Mouse (Mus musculus) v-Abl transformed pro-B cells (cell line): ENCODE results near the gene Ap1g2.

Experiments
- in situ Hi-C, 2 experiments: fragments of 400-800 bp; cut with MboI; formaldehyde crosslinking; loops; one replicate each; pipeline ENCODE4 v1.15.1; 2025; ENCODE audit not compliant: unreplicated experiment in 2 of 2

The Ap1g2 gene

GRCm38 (mm10) chr14:55094704-55095231, 11.6 kb downstream of the Ap1g2 start, which contains the start of gene Thtpa:
Thtpa (plus strand) TSS chr14:55094784.
- in situ Hi-C loops: loop anchor here (10.0 kb wide), 3 partner anchors 80 to 380 kb away; partner anchors contain the start of genes Cebpe (in 1 of the 2), Ngdn (in 1 of the 2) and Pabpn1 (in 1 of the 2)

GRCm38 (mm10) chr14:55093927-55094326, 12.5 kb downstream of the Ap1g2 start:
- in situ Hi-C loops: loop anchor here (10.0 kb wide), 3 partner anchors 79 to 379 kb away; partner anchors contain the start of genes Cebpe (in 1 of the 2), Ngdn (in 1 of the 2) and Pabpn1 (in 1 of the 2)

DNA sequence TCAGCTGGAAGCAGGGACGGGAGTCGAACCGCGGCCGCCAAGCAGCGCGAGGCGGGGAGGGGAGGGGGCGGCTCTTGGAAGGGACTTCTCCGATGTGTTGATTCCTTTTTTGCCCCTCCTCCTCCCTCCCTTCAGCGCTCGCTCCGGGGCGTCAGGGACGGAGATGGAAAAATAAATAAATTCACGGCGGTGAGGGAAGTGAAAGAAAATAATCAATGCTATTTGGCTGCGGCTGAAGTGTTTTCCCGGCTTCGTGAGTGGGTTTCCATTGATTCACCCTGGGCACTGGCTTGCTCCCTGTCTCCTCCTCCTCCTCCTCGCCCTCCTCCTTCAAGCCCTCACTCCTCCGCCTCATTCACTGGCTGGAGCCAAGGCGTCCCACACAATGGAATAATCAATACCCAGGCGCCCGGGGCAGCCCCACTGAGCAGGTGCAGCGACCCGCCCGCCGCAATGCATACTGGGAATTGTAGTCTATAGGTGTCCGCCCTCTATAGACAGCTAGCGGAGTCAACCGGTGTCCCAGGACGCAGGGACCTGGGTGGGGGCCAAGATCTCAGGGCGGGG, 14.3 kb downstream of the Ap1g2 start, which contains the start of gene Zfhx2:
Zfhx2 (minus strand) TSS at position 314 of the 567 bp plus-strand sequence.
- in situ Hi-C loops: loop anchor here (10.0 kb wide), 3 partner anchors 77 to 377 kb away; partner anchors contain the start of genes Cebpe (in 1 of the 2), Ngdn (in 1 of the 2) and Pabpn1 (in 1 of the 2)

DNA sequence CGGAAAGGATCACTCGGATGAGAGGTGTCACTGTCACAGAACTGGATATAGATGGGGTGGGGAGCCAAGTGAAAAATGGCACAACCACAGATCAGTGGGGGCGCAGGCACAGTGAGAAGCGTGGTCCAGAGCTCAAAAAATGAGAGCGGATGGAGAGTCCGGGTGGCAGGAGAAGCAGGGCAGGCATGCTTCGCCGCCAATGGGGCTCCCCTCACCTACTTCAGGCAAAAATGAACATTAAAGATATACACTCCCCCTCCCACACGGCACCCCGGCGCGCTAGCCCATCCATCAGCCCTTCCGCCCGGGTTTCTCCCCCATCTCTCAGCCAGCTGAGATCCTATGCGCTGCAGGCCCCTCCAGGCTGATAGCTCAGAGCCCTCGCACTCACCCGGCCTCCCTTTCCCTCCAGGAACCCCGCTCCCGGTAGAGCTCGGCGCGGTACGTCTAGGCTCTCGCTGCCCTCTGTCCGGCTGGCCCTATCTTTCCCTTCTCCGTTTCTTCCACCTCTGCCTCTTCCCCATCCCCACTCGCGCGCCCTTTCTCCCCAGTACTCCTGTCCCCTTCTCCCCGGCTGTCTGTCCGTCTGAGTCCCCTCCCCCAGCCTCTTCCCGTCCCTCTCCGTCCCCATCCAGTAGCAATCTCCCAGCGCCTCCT, 15.1 kb downstream of the Ap1g2 start:
- in situ Hi-C loops: loop anchor here (10.0 kb wide), 3 partner anchors 77 to 377 kb away; partner anchors contain the start of genes Cebpe (in 1 of the 2), Ngdn (in 1 of the 2) and Pabpn1 (in 1 of the 2)

DNA sequence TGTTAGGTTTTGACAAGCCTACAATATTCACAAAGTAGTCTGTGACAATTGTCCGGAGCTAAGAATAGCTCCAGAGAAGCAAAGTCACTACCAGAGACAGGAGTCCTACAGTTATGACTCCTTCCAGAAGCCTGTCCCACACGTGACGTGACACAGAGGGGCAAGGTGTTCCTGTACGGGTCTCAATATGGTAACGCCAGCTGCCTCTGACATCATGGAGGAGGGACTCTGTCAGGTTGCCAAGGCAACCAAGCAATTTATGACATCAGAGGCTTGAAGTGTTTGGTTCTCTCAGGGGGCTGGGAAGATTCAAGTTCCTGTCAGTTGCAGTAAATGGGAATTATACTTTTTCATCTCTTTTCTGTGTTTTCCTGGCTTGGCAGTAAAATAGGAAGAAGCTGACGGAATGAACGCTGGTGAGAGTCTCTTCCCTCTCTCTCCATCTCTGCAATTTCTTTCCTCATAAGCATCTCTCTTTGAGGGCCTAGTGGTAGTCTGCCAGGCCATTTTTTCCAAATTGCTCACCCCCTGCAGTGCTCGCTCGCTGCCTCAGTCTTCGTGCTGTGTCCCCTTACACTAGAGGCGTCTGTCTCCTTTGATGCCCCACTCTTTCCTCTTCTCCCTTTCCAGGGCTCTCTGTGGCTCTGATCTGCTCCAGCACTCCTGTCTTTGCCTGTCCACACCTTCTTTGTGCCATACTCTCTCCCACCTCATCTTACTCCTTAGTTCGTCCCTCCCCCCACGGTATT, 17.0 kb downstream of the Ap1g2 start:
- in situ Hi-C loops: no loop called here

DNA sequence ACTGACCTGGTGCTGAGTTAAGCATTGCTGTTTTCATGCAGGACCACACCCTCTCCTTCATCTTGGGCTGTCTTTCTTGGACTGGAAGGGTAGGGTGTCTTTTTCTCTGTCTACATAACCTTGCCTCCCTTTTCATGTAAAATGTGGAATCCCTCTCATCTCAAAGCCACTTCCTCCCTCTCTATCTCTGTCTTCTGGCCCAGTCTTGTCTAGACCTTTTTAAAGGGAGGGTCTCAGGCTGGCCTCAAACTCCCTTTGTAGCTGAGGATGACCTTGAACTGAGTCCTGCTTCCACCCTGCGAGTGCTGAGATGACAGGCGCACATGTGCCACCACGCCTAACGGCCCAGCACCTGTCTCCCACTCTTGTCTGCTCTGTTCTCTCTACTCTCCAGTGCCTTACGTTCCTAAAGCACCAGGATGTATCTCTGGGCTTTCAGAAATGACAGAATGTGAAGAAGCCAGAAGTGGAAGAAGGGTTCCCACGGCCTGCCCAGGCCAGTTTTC, 20.3 kb downstream of the Ap1g2 start:
- in situ Hi-C loops: no loop called here

DNA sequence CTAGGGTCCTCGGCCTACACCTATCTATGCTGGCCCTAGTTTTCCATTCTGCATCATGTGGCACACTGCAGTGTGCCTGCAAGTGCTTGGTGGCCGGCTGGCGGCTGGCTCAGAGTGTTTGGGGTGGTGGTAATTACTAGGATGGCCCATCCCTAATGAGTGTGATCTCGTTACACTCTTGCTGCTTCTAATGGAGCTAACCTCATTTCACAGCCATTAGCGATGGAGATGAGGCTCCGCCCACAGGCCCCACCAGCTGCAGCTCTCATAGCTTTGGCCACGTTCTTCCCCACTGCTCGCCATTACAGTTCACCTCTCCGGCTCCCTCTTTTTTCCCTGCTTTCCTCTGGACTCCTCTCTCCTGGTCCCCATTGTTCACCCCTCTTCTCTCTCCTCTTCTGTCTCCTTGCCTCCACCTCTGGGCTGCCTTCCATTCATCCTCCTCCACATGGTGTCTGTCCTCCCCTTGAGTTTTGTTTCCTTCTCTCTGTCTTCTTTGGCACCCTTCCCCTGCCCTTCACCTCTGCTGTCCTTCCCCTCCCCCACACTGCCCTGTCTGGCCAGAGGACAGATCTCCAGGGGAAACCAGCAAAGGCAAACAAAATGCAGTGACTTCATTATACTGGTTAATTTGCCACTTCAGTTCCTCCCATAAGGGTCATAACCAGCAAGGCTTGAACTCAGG, 20.9 kb downstream of the Ap1g2 start:
- in situ Hi-C loops: no loop called here

- in situ Hi-C loops: loop anchor here in 1 of 2 experiments (5.0 kb wide), 2 partner anchors 46 to 236 kb away; no protein-coding TSS in a partner anchor
Observed at GRCm38 (mm10) chr14:55083481-55083880, 22.9 kb downstream of the Ap1g2 start.

- in situ Hi-C loops: loop anchor here in 1 of 2 experiments (5.0 kb wide), 2 partner anchors 44 to 234 kb away; no protein-coding TSS in a partner anchor
Observed at GRCm38 (mm10) chr14:55081105-55081504, 25.3 kb downstream of the Ap1g2 start.

DNA sequence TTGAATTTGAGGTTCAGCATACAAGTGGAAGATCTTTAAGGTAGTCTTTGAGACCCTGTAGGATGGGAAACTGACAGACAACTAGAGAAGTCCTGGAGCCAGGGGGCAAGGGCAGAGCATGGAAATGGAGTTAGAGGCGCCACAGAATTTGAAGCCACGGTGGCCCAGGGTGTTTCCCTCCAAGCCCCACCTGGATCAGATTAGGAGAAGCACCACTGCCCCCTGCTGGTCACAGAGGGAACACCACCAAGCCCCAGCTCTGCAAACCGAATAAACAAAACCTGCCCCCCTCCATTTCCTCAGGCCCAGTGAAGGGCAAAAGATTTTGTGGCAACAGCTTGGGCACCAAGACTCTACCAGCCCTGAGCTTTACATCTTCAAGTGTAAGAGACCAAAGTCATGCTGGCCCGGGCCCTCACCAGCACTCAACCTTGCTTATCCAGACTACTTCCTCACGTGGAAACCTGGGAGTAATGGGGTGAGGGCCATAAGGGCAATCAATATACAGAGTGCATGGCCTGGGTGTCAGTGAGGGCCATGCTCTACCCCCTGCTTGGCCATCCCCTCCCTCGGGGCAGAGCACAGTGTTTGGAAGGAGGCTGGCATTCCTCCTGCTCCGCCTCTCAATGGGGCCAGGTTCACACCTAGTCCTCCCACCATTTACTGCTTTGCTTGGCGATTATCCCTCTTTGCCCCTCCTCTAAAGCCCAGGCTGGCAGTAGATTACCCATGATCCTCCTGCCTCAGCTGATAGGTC, 27.0 kb downstream of the Ap1g2 start:
- in situ Hi-C loops: loop anchor here in 1 of 2 experiments (5.0 to 10.0 kb wide), 2 partner anchors 52 to 235 kb away; no protein-coding TSS in a partner anchor

DNA sequence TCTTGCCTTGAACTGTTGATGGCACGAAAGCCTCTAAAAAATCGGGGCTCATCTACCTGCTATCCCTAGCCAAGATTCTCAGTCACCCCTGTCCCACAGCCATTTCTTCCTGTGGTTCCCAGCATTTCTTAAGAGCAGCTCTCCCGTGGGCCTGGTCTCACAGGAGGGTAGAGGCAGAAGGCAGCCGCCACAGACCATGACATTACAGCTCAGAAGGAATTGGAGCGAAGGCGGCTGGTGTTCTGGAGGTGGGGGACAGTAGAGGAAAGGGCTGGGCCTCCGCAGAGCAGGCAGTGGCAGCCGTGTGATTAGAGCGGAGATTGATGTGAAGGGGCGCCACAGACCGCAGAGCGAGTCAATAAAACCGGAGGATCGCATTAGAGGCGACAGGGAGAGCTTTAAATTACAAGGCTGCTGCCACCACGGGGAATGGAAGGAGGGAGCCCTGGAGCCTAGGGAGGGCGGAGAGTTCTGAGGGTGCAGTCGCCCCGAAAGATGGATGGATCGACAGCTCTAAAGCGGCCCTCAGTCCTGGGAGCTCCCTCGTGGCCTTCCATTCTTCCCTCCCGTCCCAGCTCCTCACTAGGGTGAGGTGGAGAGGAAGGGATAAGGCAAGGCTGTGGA, 27.9 kb downstream of the Ap1g2 start:
- in situ Hi-C loops: loop anchor here in 1 of 2 experiments (5.0 to 10.0 kb wide), 2 partner anchors 51 to 234 kb away; no protein-coding TSS in a partner anchor

DNA sequence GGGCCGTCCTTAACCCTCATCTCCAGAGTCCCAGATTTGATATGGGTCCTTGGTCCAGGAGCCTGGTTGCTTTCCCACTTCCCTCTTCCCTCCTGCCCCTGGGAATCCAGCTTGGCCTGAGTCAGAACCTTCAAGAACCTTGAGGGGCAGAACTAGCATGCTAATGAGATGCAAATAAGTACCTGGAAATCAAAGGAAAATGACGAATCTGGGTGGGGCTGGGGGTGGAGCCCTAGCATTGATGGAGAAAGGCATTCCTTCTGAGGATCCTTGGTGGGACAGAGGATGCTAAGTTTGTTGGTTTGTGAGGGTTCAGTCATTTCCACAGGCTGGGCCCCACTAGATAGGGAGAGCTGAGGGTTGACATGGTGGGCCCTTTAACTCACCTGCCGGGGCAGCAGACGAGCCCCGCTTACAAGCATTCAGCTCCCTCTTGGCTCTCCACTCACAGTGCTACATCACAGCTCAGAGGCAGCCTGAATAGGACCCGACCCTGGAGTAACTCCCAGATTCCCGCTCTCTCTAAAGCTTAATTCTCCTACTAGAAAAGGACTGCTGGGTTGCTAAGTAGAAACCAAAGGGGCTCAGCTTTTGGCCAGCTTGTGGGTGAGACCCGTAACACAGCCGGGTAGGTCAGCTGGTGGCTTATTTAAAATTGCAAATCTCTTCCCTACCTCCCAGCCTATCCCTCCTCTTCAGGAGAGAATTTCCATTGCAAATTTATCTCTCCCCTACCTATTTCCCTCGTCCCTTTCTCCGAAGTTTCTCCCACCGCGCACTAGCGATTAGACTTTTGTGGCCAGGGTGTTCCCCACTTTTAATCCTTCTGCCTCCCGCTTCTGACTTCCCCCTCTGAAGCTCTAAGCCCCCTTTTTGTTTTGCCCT, 28.7 kb downstream of the Ap1g2 start:
- in situ Hi-C loops: loop anchor here in 1 of 2 experiments (5.0 to 10.0 kb wide), 2 partner anchors 50 to 233 kb away; no protein-coding TSS in a partner anchor

- in situ Hi-C loops: loop anchor here in 1 of 2 experiments (5.0 to 10.0 kb wide), 2 partner anchors 50 to 232 kb away; no protein-coding TSS in a partner anchor
Observed at GRCm38 (mm10) chr14:55076956-55077355, 29.4 kb downstream of the Ap1g2 start.

GRCm38 (mm10) chr14:55076224-55076623, 30.2 kb downstream of the Ap1g2 start:
- in situ Hi-C loops: loop anchor here in 1 of 2 experiments (5.0 to 10.0 kb wide), 2 partner anchors 49 to 231 kb away; no protein-coding TSS in a partner anchor

- in situ Hi-C loops: loop anchor here in 1 of 2 experiments (10.0 kb wide), 1 partner anchor 230 kb away; no protein-coding TSS in a partner anchor
Observed at GRCm38 (mm10) chr14:55074416-55074815, 32.0 kb downstream of the Ap1g2 start.

DNA sequence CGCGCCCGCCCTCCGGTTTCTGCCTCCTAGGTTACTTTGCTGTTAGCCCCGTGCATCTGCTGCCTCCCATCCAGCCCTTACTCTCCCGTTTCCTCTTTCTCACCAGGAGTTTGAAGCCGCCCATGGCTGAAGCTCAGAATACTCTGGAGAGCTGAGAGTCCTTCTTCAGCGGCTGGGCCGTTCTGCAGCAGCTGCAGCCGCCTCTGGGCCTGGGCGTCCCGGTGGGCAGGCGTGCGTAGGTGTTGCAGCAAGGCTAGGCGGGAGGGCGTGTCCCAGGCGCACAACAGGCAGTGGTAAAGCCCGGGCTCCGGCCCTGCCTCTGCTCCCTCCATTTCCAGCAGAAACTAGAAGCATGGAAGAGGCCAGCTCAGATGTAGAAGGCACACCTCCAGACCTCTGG, 34.6 kb downstream of the Ap1g2 start:
- in situ Hi-C loops: loop anchor here in 1 of 2 experiments (10.0 kb wide), 1 partner anchor 227 kb away; no protein-coding TSS in a partner anchor

DNA sequence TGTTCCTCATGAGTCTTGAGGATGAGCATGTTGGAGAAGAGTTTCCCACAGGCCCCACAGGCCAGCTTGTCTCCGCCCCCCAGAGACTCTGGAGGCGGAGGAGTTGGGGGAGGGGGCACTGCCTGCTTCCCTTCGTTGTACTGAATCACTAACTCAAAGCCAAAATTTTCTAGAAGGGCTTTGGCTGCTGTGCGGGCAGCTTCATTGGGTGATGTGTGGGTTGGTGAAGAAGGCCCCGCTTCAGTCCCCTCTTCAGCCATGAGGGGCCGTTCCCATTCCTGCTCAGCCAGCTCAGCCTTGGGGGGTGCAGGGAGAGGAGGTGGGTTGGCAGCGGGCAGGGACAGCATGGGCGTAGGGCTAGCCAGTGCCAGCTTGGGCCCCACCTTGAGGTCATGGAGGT, 40.4 kb downstream of the Ap1g2 start:
- in situ Hi-C loops: no loop called here
